Mouse (Mus musculus): Measurements from ENCODE around the gene Mkln1.

- TF ChIP-seq CTCF (IDR thresholded peaks at IDR 0.05) (no peak), EP300 (IDR thresholded peaks at IDR 0.05) (no peak)
Observed at GRCm38 (mm10) chr6:31364399-31364798, 34.1 kb upstream of the Mkln1 start.
